Mouse (Mus musculus) left cerebral cortex, adult 8-10 months (tissue): ENCODE measurements around the gene Napepld. TPM values are rescaled to one million over a fixed set of nuclear protein-coding genes. Genes with fewer than 3 reads are reported as not detected.
"Not testable (repeated sequence)": the region's sequence is repeated elsewhere in the genome, so short reads cannot be mapped to it uniquely, and the experiment has no call there.

ENCODE experiments used
- DNase-seq, 2 experiments: peaks; one replicate each; pipeline ENCODE4 v3.0.0; 2022; ENCODE audit warnings: low spot score in 2 of 2
- total RNA-seq, 4 experiments: library from RNA; stranded (reverse); gene quantifications; 2 replicates each; pipeline ENCODE4 v1.2.4; 2022

The Napepld gene
- total RNA-seq, 4 experiments from 2014 or later: 11.6 to 13.2 (median 12.2) TPM

DNA sequence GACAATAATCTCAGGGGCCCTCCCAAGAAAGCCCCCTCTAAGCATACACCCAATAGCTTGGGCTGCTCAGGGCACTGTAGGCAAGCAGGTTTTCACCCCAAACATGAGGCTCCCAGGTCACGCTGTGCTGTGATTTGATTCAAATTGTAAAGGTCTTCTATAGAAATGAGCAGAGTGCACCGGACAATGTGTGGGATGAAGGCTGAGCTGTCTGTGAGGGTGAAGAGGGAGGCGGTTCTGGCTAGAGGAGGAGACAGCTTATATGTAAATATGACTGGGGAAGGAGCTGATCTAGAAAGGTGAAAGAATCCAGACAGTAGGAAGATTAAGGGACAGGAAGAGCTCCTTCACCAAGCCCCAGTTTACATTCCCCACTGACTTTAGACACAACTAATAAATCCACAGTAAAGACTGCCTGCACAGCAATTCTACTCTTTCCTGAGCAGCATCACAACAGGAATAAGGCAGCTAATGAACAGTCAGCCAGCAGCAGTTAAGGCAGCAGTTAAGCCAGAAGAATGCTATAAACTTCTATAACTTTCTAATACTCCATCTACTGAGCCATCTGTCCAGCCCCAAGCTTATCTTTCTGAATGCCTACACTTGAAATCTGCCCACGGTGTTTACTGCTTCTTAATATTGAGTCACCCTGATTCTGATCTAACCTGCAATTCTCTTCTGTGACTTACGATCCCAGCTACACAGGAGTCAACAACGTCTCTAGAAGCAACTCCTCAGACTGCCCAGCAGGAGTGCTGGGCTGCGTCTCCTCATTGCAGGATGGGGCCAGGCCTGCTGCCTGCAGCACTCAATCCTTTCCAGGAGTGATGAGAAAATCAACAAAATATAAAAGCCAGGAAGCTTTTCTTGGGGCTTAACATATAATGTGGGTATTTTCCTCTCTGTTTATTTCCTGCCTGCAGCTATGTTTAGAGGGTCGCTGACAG, 33.7 kb downstream of the Napepld start:
- DNase-seq: no peak

DNA sequence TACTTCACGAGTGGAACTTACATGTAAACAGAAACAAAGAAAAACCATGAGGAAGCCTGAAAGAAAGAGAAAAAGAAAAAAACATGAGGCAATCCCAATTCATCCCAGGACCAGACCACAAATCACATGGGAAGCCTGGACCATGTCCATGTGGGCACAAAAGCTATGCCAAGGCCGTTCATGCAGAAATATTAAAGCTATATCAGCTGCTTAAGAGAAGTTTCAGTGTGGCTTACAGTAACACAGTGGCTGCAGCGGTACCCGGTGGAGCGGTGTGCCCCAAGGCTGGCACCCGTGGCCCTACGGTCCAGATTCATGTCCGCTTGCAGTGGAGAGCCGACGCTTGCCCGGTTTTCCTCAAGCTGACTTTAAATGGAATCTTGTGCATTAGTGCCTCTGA, 38.1 kb downstream of the Napepld start:
- DNase-seq: no peak

DNA sequence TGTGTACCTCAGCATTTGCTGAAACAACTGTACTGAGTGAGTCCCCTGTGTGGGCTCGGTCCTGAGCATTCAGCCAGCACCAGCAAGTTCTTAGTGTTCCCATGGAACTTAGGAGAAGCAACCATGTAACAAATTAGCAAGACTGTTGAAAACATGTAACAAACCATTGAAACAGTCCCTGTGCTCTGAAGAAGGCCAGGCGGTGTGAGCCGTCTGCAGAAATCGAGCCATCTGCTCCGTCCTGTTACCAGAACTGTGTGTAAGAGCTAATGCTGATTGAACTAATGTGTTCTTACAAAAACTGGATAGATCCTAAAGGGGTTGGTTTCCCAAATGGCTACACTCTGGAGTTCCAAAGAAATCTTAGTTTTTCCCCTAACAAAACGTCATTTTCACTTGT, 40.3 kb downstream of the Napepld start:
- no peak for DNase-seq

GRCm38 (mm10) chr5:21658623-21659395, 42.4 kb downstream of the Napepld start:
- DNase-seq: peak in 1 of 2 experiments; percentile 75

- no peak for DNase-seq
Measured at GRCm38 (mm10) chr5:21658038-21658437, 43.2 kb downstream of the Napepld start.

DNA sequence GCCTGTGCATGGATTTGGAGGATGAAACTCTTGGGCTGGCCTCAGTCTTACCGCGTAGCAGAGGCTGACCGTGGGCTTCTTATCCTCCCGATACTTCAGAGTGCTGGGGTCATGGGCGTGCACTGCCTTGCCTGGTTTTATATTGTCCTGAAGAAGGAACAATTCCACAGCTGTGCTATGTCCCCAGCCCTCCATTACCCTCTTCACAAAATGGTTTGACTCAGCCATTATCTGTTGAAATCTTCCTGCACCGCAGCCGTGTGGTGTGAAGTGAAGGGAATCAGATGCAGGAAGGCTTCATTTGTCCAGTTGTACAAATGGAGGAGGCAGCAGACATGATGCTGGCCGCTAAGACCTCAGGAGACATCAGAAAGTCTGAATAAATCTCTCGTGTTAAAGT, 44.3 kb downstream of the Napepld start:
- no peak for DNase-seq

- no peak for DNase-seq
Measured at GRCm38 (mm10) chr5:21651885-21652612, 49.1 kb downstream of the Napepld start.

DNA sequence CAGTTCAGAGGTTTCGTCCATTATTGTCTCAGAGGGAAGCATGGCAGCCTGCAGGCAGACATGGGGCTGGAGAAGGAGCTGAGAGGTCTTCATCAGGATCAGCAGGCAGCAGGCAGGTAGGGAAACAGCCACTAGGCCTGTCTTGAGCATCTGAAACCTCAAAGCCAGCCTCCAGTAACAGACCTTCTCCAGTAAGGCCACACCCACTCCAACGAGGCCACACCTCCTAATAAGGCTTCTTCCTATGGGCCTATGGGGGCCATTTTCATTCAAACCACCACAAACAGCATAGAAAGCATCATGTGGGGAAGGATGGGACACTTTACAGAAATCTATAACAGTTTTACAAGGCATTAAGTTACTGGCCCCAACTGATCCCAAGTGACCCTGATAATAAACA, 50.5 kb downstream of the Napepld start:
- DNase-seq: no peak

DNA sequence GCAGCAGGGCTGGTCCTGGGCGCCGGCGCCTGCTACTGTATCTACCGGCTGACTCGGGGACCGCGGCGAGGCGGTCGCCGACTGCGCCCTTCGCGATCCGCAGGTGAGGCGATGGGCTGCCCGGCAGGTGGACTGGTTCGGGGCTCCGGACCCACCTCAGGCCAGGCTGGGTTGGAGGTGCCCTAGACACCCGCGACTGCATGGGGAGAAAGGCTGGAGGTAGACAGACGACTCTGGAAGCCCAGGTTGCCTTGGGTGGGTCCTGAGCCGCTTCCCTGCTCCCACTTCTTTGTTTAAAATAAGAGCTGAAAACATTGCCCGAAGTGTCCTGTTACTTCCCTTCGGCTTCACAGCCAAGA, 55.1 kb downstream of the Napepld start:
- DNase-seq: no peak

GRCm38 (mm10) chr5:21645439-21646132, 55.6 kb downstream of the Napepld start, which contains the start of the genes Fbxl13 and Armc10:
Gene Fbxl13 (minus strand): TSS chr5:21645634.
Gene Armc10 (plus strand): TSS chr5:21645813.
- DNase-seq: peak; percentile 75 to 94

GRCm38 (mm10) chr5:21644891-21645438, 56.2 kb downstream of the Napepld start:
- no peak for DNase-seq

DNA sequence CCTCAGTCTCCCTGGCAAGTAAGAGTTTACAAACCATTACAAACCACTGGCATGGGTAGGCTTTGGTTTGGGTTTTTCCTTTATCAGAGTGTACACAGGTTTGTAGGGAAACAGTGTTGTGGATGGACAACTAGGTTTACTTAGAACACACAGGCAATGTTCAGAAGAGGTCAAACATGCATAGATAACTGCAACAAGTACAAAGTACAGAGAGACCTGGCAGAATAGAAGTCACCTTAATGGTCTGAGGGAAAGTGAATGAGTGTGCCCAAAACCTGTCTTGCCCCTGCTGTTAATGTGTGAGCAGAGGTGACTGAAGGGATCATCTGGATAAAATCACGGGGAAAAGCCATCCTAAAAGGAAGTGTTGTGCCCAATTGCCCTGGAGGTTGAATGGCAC, 57.6 kb downstream of the Napepld start:
- no peak for DNase-seq

DNA sequence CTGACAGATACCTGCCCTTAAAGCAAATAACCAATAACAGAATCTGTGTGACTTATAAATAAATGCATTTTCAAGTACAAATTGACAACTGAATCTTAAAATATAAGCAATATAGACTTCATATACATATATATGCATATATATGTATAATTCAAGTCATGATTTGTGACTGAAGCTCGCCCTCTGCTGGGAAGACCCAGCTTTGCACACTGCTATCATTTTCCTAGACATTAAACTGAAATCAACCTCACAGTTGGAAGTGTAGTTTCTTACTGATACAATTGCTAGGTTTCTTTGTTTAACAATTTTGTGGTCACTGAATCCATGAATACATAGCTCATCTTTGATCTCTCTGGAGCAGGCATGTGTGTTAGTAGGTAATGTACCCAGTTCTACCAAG, 60.2 kb downstream of the Napepld start:
- DNase-seq: peak in 1 of 2 experiments; percentile 62

DNA sequence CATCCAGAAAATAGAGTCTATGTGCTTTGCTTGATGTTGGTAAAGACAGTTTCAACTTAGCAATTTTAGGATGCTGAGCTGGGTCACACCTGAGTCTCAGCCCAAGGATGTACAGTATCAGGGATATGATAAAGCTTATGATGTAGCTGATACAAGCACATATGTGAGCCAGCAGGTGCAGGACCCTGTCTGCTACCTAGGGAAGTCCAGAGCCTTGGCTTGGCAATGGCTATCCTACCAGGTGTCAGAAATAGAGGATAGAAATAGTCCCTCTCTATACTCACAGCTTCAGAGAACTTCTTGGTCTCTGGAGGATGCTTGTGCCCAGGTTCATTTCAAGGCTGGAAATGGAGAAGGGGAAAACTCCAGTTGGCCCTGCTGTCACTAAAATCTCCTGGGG, 75.3 kb downstream of the Napepld start:
- no peak for DNase-seq

- DNase-seq: no peak
Measured at GRCm38 (mm10) chr5:21616450-21617009, 84.7 kb downstream of the Napepld start.

GRCm38 (mm10) chr5:21614299-21614698, 86.9 kb downstream of the Napepld start:
- DNase-seq: not testable (repeated sequence)
